Mouse (Mus musculus) heart, postnatal 0 days (tissue): ENCODE results near the gene Gm3127. TPM values are rescaled to one million over a fixed set of nuclear protein-coding genes. Genes with fewer than 3 reads are reported as not detected.
"Not testable (repeated sequence)": the region's sequence is repeated elsewhere in the genome, so short reads cannot be mapped to it uniquely, and the experiment has no call there.

Experiments
- ATAC-seq: fragments of 200-750 bp; cut with Nextera tagmentation; 2 replicates; pipeline ENCODE4 v1.8.0; 2017; ENCODE audit warnings: low read depth, moderate number of reproducible peaks, moderate library complexity; ENCODE audit not compliant: insufficient read depth
- DNase-seq: peaks from one replicate; pipeline ENCODE4 v3.0.0-alpha.2; 2016; ENCODE audit warnings: low spot score
- H3K27ac ChIP-seq: fragments of 300-500 bp; sonication (generic); 2 replicates; pipeline ENCODE4 v1.5.1; 2014; ENCODE audit warnings: low read depth, mild to moderate bottlenecking
- H3K27me3 ChIP-seq: fragments of 300-500 bp; sonication (generic); 2 replicates; pipeline ENCODE4 v1.6.1; 2014; ENCODE audit warnings: low read length, mixed read lengths; ENCODE audit not compliant: control insufficient read depth, insufficient read depth
- H3K36me3 ChIP-seq: fragments of 300-500 bp; sonication (generic); replicated peaks from 2 replicates; pipeline ENCODE4 v1.6.1; 2014; ENCODE audit warnings: low read length, mixed read lengths; ENCODE audit not compliant: control insufficient read depth, insufficient read depth
- H3K4me1 ChIP-seq: fragments of 300-500 bp; sonication (generic); 2 replicates; pipeline ENCODE4 v1.6.1; 2014; ENCODE audit warnings: antibody characterized with exemption; ENCODE audit not compliant: control insufficient read depth, insufficient read depth
- H3K4me2 ChIP-seq: fragments of 300-500 bp; sonication (generic); 2 replicates; pipeline ENCODE4 v1.6.1; 2014; ENCODE audit warnings: low read depth, mild to moderate bottlenecking, low read length, moderate library complexity
- H3K4me3 ChIP-seq: fragments of 300-500 bp; sonication (generic); 2 replicates; pipeline ENCODE4 v1.5.1; 2014; ENCODE audit warnings: low read depth, low read length
- H3K9ac ChIP-seq: fragments of 300-500 bp; sonication (generic); replicated peaks from 2 replicates; pipeline ENCODE4 v1.6.1; 2014; ENCODE audit warnings: low read depth, low read length, mixed read lengths
- H3K9me3 ChIP-seq: fragments of 300-500 bp; sonication (generic); replicated peaks from 2 replicates; pipeline ENCODE4 v1.6.1; 2016; ENCODE audit warnings: low read length; ENCODE audit not compliant: control insufficient read depth
- CTCF ChIP-seq: IDR thresholded peaks from 2 replicates; pipeline ENCODE4 v1.5.1; 2016; ENCODE audit warnings: antibody characterized with exemption, control low read depth, low read depth
- WGBS: fragments of 180-500 bp; shearing (Covaris S2); extraction: QIAGEN DNeasy Blood & Tissue Kit; methylation state at CpG from one replicate; pipeline ENCODE4 v1.1.7; 2014; 5-methylcytosine and 5-hydroxymethylcytosine counted together
- polyA plus RNA-seq: library from polyadenylated mRNA; unstranded; fragments of >200 nt; fragmentation: Nextera tagmentation; extraction: Ambion mirVana; gene quantifications from 2 replicates; pipeline ENCODE4 v1.2.1, GENCODE M21; 2015
- total RNA-seq: library from RNA; depleted of rRNA; stranded (reverse); fragments of >200 nt; gene quantifications from 2 replicates; pipeline ENCODE4 v1.2.3, GENCODE M21; 2014; ENCODE audit warnings: low replicate concordance; rRNA removed

The Gm3127 gene
- total RNA-seq (not detected in 2 replicates), polyA plus RNA-seq (not detected in 2 replicates)

DNA sequence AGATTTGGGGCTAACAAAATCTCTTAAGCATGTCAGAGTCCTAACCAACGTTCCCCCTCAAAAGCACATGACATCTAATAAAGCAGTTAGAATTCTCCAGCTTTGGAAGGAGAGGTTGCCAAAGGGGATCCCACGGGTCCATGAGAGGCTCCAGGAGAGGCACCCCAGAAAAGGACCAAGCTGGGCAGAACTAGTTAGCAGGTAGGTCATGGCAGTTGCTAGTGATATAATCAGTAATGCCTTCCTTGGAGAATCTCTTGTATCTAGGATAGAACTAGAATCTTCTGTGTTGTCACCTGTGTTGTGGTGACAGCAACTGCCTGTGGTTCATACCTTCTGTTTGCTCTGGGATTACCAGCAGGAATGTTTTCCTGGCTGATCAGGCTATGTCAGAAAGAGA, at the start of gene Gm3127:
Gene Gm3127, plus strand, starts transcription at position 301 of the 400 bp plus-strand sequence.
- H3K4me3 ChIP-seq, H3K27ac ChIP-seq, H3K9ac ChIP-seq, H3K4me2 ChIP-seq, H3K27me3 ChIP-seq, ATAC-seq, H3K9me3 ChIP-seq, H3K36me3 ChIP-seq, DNase-seq, H3K4me1 ChIP-seq: not testable (repeated sequence)
- no CpG with 5 or more reads among the region's 2 CpGs for WGBS

GRCm38 (mm10) chr14:4141646-4142045, 23.2 kb upstream of the Gm3127 start:
- DNase-seq, H3K4me2 ChIP-seq: not testable (repeated sequence)

DNA sequence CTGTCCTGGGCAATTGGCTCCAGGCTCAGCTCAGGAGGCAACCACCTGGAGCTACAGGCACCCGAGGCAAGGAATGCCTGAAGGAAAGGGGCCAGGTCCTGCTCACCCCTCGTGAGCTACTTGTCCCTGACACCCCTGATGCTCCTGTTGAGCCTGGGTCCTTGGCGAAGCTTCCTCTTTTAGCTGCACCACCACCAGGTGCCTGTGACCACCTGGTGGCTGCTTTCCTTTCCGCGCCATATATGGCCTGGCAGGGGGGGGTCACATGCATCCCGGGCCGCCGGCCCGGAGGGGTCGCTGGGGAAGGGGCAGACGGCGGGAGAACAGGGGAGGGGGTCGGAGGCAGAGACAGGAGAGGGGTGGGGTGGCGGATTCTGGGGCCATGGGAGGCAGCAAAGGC, 17.2 kb downstream of the Gm3127 start:
- H3K4me1 ChIP-seq, H3K9ac ChIP-seq, H3K27ac ChIP-seq, DNase-seq, H3K4me3 ChIP-seq, H3K36me3 ChIP-seq, H3K27me3 ChIP-seq, ATAC-seq, H3K9me3 ChIP-seq: not testable (repeated sequence)
- H3K4me2 ChIP-seq: 0 out of 2 replicates have a peak overlapping the region, but pooled peaks have one; percentile 23
- 12% methylated on average over 11 of the region's 14 CpGs for WGBS

More at GRCm38 (mm10) chr14:4141646-4142045, 23.2 kb upstream of the Gm3127 start:
- not testable (repeated sequence) for H3K9ac ChIP-seq, H3K36me3 ChIP-seq, H3K27ac ChIP-seq, H3K9me3 ChIP-seq, H3K4me1 ChIP-seq, H3K27me3 ChIP-seq, H3K4me3 ChIP-seq, ATAC-seq
- WGBS: 78% methylated on average over 4 of the region's 4 CpGs

- not testable (repeated sequence) for H3K4me3 ChIP-seq, H3K4me1 ChIP-seq, H3K27ac ChIP-seq, H3K9ac ChIP-seq, H3K36me3 ChIP-seq, H3K27me3 ChIP-seq, ATAC-seq, H3K9me3 ChIP-seq, DNase-seq
- H3K4me2 ChIP-seq: peak within 1 kb of the TSS; percentile 23; the same call in 1 of the 2 replicates
- 18% methylated on average over 29 of the region's 59 CpGs for WGBS
Measured at GRCm38 (mm10) chr14:4182491-4183210, 17.8 kb downstream of the Gm3127 start, which contains the start of gene Gm2974. Gene Gm2974 (plus strand): TSS chr14:4182576.

DNA sequence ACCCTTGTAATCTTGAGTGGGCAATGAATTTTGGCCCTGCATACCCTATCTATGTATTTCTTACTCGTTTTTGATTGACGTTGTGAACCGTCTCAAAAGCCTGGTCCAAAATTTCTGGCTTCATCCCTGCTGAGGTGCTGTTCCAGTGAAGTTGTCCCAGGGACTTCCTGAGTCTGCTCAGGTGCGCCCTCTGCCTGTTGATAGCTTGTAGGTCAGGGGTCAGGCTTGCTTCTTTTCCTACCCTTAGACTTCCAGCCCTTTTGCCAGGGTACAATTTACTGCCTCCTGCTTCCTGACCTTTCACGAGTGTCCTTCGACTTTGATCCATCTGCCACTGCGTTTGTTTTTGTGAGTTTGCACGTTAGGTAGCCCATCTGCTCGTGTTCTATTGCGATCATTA, 18.5 kb downstream of the Gm3127 start:
- not testable (repeated sequence) for H3K4me2 ChIP-seq, H3K4me3 ChIP-seq, DNase-seq, ATAC-seq, H3K4me1 ChIP-seq, H3K27ac ChIP-seq, H3K9me3 ChIP-seq, H3K27me3 ChIP-seq, H3K36me3 ChIP-seq, H3K9ac ChIP-seq
- WGBS: 36% methylated on average over 4 of the region's 10 CpGs
- TF ChIP-seq CTCF: peak; percentile 24

Other genes starting within 250 kb of the Gm3127 start
- gene Gm3029, start 233.3 kb upstream of the Gm3127 start, total RNA-seq: not detected in 2 replicates
- not detected in 2 replicates for gene Gm3029, start 233.3 kb upstream of the Gm3127 start, polyA plus RNA-seq
- gene Gm3095, start 201.5 kb upstream of the Gm3127 start, total RNA-seq: 0.08 and 2.3 TPM in 2 replicates
- gene Gm3095, start 201.5 kb upstream of the Gm3127 start, polyA plus RNA-seq: not detected in 2 replicates
- not detected in 2 replicates for gene Gm3099, start 166.6 kb upstream of the Gm3127 start, total RNA-seq
- not detected in 2 replicates for gene Gm3099, start 166.6 kb upstream of the Gm3127 start, polyA plus RNA-seq
- gene Gm5796, start 141.1 kb upstream of the Gm3127 start, total RNA-seq: 0.23 TPM in 1 of 2 replicates, not detected in the other
- 0.14 and 0.22 TPM in 2 replicates for gene Gm5796, start 141.1 kb upstream of the Gm3127 start, polyA plus RNA-seq
- gene Gm3115, start 80.9 kb upstream of the Gm3127 start, total RNA-seq: not detected in 2 replicates
- gene Gm3115, start 80.9 kb upstream of the Gm3127 start, polyA plus RNA-seq: not detected in 2 replicates
- 0.12 TPM in 1 of 2 replicates, not detected in the other for gene Gm8108, start 54.5 kb upstream of the Gm3127 start, total RNA-seq
- gene Gm8108, start 54.5 kb upstream of the Gm3127 start, polyA plus RNA-seq: 0.14 and 0.21 TPM in 2 replicates
- gene Gm2974, start 17.5 kb downstream of the Gm3127 start, total RNA-seq: not detected in 2 replicates
- not detected in 2 replicates for gene Gm2974, start 17.5 kb downstream of the Gm3127 start, polyA plus RNA-seq
- not detected in 2 replicates for gene Gm3138, start 84.6 kb downstream of the Gm3127 start, total RNA-seq
- not detected in 2 replicates for gene Gm3138, start 84.6 kb downstream of the Gm3127 start, polyA plus RNA-seq
- gene Gm3149, start 152.3 kb downstream of the Gm3127 start, total RNA-seq: not detected in 2 replicates
- not detected in 2 replicates for gene Gm3149, start 152.3 kb downstream of the Gm3127 start, polyA plus RNA-seq
- gene 2610042L04Rik, start 169.7 kb downstream of the Gm3127 start, total RNA-seq: not detected in 2 replicates
- gene 2610042L04Rik, start 169.7 kb downstream of the Gm3127 start, polyA plus RNA-seq: 0.07 TPM in 1 of 2 replicates, not detected in the other
- not detected in 2 replicates for gene Gm3159, start 232.5 kb downstream of the Gm3127 start, total RNA-seq
- gene Gm3159, start 232.5 kb downstream of the Gm3127 start, polyA plus RNA-seq: not detected in 2 replicates